Mouse (Mus musculus): ENCODE measurements around the gene Mlycd.

GRCm38 (mm10) chr8:119380619-119381018, 14.1 kb upstream of the Mlycd start:
- TF ChIP-seq HCFC1 (IDR thresholded peaks at IDR 0.05; ENCODE audit: borderline replicate concordance, insufficient read depth, low read length) = no peak
- TF ChIP-seq CHD2 (IDR thresholded peaks at IDR 0.05; ENCODE audit: low read depth, low read length) = no peak
